Mouse (Mus musculus): ENCODE data around the gene 1700067K01Rik. TPM values are rescaled to one million over a fixed set of nuclear protein-coding genes. Genes with fewer than 3 reads are reported as not detected.
"Not testable (repeated sequence)": the region's sequence is repeated elsewhere in the genome, so short reads cannot be mapped to it uniquely, and the experiment has no call there.

1700067K01Rik gene
- polyA plus RNA-seq, 1 experiment from 2014 or later: 0.93 TPM

DNA sequence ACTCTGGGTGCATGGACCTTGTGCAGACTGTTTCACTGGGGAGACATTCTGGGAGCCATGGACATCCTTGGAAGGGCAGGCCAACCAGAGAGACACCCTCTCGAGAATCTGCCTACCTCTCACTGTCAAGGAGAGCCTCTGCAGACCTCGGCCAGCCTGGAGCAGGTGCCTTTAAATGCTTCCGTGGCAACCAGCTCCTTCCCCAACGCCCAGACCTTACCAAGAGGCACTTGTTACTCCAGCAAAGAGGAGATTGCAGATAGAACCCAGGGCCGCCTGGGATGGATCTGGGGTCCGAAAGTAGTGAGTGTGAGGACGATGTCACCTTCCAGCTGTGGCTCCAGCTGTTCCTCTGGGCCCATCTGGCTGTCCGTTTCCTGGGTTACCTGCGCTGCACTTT is 23.1 kb upstream of the 1700067K01Rik start:
- no peaks in the 10 kb centered on the region for H3K27me3 ChIP-seq (ENCODE audit: control insufficient read depth, insufficient read depth, low read length)
- H3K4me1 ChIP-seq (replicated peaks; ENCODE audit: control insufficient read depth, insufficient read depth, low read length): peaks cover 4% of the 10 kb centered on the region; the same call in 1 of the 2 replicates
- H3K4me3 ChIP-seq (ENCODE audit: low read depth, low read length): no peak overlapping the region
- H3K36me3 ChIP-seq (ENCODE audit: control insufficient read depth, insufficient read depth, low read length): 0 out of 2 replicates have a peak, but pooled peaks cover 3% of the 10 kb centered on the region
- no peaks in the 10 kb centered on the region for H3K9me3 ChIP-seq (ENCODE audit: control insufficient read depth, low read length)
- no peak for DNase-seq (ENCODE audit: low spot score)
- 77% methylated on average over 9 of the region's 9 CpGs for WGBS
- no peak overlapping the region for H3K9ac ChIP-seq (ENCODE audit: low read depth, low read length)
- H3K27ac ChIP-seq (ENCODE audit: low read depth, low read length): no peak overlapping the region
- no peak for ATAC-seq (ENCODE audit: low FRiP score)
- no peak overlapping the region for H3K4me2 ChIP-seq (replicated peaks; ENCODE audit: low read depth, low read length)

DNA sequence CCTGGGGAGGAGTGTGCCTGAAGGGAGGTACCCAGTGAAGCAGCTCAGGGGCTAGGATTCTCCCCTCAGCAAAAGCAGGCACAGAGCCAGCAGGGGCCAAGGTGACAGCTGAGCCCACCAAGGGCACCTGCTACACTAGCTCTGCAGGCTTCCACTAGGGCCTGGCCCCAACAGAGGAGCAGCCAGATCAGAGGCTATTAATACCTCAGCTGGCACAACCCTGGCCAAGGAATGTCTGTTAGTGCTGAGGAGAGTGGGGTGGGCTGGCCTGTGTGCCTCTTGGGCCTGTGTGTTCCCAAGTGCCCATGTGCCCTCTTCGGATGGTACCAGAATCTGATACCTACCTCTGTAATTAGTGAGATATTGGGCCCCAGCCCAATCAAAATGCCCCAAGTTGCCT is 21.1 kb upstream of the 1700067K01Rik start:
- no peak overlapping the region for H3K27ac ChIP-seq (ENCODE audit: low read depth, low read length)
- H3K36me3 ChIP-seq (ENCODE audit: control insufficient read depth, insufficient read depth, low read length): 0 out of 2 replicates have a peak, but pooled peaks cover 6% of the 10 kb centered on the region
- no peaks in the 10 kb centered on the region for H3K4me1 ChIP-seq (replicated peaks; ENCODE audit: control insufficient read depth, insufficient read depth, low read length)
- WGBS: 90% methylated on average over 1 of the region's 1 CpGs
- H3K9ac ChIP-seq (ENCODE audit: low read depth, low read length): no peak overlapping the region
- ATAC-seq (ENCODE audit: low FRiP score) (no peak), DNase-seq (ENCODE audit: low spot score) (no peak)
- no peak overlapping the region for H3K4me2 ChIP-seq (replicated peaks; ENCODE audit: low read depth, low read length)
- H3K4me3 ChIP-seq (ENCODE audit: low read depth, low read length): no peak overlapping the region
- H3K9me3 ChIP-seq (ENCODE audit: control insufficient read depth, low read length): no peaks in the 10 kb centered on the region
- H3K27me3 ChIP-seq (ENCODE audit: control insufficient read depth, insufficient read depth, low read length): no peaks in the 10 kb centered on the region

DNA sequence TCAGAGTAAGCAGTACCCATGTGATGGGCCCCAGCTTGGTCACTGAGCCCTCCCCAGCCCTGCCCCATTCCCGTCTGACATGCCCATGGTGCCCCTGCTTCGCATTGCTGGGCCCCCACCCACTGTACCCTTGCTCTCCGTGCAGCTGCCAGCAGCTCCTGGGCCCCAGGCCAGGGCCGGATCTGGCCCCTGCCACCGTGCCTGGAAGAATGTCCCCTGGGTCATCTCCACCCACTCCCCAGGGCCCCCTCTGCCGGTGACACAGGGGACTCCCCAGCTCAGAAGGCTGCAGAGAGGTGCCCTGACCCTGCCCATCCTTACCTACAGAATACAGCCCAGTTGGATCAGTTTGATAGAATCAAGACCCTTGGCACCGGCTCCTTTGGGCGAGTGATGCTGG is 20.5 kb upstream of the 1700067K01Rik start:
- H3K27me3 ChIP-seq (ENCODE audit: control insufficient read depth, insufficient read depth, low read length): no peaks in the 10 kb centered on the region
- no peak for ATAC-seq (ENCODE audit: low FRiP score)
- DNase-seq (ENCODE audit: low spot score): no peak
- H3K27ac ChIP-seq (ENCODE audit: low read depth, low read length): no peak overlapping the region
- H3K4me1 ChIP-seq (replicated peaks; ENCODE audit: control insufficient read depth, insufficient read depth, low read length): no peaks in the 10 kb centered on the region
- 0 out of 2 replicates have a peak, but pooled peaks cover 9% of the 10 kb centered on the region for H3K36me3 ChIP-seq (ENCODE audit: control insufficient read depth, insufficient read depth, low read length)
- H3K4me2 ChIP-seq (replicated peaks; ENCODE audit: low read depth, low read length): no peak overlapping the region
- WGBS: 87% methylated on average over 8 of the region's 8 CpGs
- H3K4me3 ChIP-seq (ENCODE audit: low read depth, low read length): no peak overlapping the region
- no peaks in the 10 kb centered on the region for H3K9me3 ChIP-seq (ENCODE audit: control insufficient read depth, low read length)
- H3K9ac ChIP-seq (ENCODE audit: low read depth, low read length): no peak overlapping the region

GRCm38 (mm10) chr8:83981533-83981932 is 19.8 kb upstream of the 1700067K01Rik start:
- Histone ChIP-seq H3K9ac (ENCODE audit: low read depth, low read length) (no peak overlapping the region), H3K9me3 (ENCODE audit: control insufficient read depth, low read length) (no peaks in the 10 kb centered on the region), H3K4me3 (ENCODE audit: low read depth, low read length) (no peak overlapping the region), H3K27ac (ENCODE audit: low read depth, low read length) (no peak overlapping the region), H3K36me3 (ENCODE audit: control insufficient read depth, insufficient read depth, low read length) (0 out of 2 replicates have a peak, but pooled peaks cover 9% of the 10 kb centered on the region), H3K4me1 (replicated peaks; ENCODE audit: control insufficient read depth, insufficient read depth, low read length) (no peaks in the 10 kb centered on the region), H3K27me3 (ENCODE audit: control insufficient read depth, insufficient read depth, low read length) (no peaks in the 10 kb centered on the region), H3K4me2 (replicated peaks; ENCODE audit: low read depth, low read length) (no peak overlapping the region)
- WGBS: 95% methylated on average over 7 of the region's 7 CpGs
- DNase-seq (ENCODE audit: low spot score) (no peak), ATAC-seq (ENCODE audit: low FRiP score) (no peak)

DNA sequence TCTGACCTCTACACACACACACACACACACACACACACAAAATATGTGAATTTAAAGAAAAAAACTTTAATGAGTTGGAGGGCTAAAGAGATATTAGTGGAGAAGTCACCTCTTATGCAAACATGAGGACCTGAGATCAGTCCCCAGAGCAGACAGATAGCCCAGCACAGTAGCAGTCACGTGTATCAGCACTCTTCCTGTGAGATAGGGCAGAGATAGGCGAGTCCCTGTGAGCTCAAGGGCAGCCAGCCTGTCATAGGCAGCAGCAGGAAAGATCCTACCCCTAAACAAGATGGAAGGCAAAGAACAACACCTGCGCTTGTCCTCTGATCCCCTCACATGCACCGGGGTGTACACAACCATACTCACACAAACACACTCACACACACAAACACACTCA is 18.9 kb upstream of the 1700067K01Rik start:
- H3K4me3 ChIP-seq (ENCODE audit: low read depth, low read length): no peak overlapping the region
- H3K27me3 ChIP-seq (ENCODE audit: control insufficient read depth, insufficient read depth, low read length): no peaks in the 10 kb centered on the region
- DNase-seq (ENCODE audit: low spot score) (no peak), ATAC-seq (ENCODE audit: low FRiP score) (no peak)
- H3K4me1 ChIP-seq (replicated peaks; ENCODE audit: control insufficient read depth, insufficient read depth, low read length): no peaks in the 10 kb centered on the region
- no peak overlapping the region for H3K4me2 ChIP-seq (replicated peaks; ENCODE audit: low read depth, low read length)
- H3K9me3 ChIP-seq (ENCODE audit: control insufficient read depth, low read length): no peaks in the 10 kb centered on the region
- no peak overlapping the region for H3K9ac ChIP-seq (ENCODE audit: low read depth, low read length)
- H3K27ac ChIP-seq (ENCODE audit: low read depth, low read length): no peak overlapping the region
- H3K36me3 ChIP-seq (ENCODE audit: control insufficient read depth, insufficient read depth, low read length): peaks cover 14% of the 10 kb centered on the region
- 92% methylated on average over 4 of the region's 4 CpGs for WGBS

DNA sequence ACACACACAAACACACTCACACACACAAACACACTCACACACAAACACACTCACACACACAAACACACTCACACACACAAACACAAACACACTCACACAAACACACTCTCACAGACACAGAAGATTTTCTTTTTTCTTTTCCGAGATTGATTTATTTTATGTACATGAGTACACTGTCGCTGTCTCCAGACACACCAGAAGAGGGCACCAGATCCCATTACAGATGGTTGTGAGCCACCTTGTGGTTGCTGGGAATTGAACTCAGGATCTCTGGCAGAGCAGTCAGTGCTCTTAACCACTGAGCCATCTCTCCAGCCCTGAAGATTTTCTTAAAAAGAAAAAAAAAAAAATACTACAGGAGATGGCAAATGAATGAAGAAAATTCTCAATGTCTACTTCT is 18.1 kb upstream of the 1700067K01Rik start:
- not testable (repeated sequence) for DNase-seq (ENCODE audit: low spot score); H3K4me1 ChIP-seq (replicated peaks; ENCODE audit: control insufficient read depth, insufficient read depth, low read length); H3K27me3 ChIP-seq (ENCODE audit: control insufficient read depth, insufficient read depth, low read length); H3K4me3 ChIP-seq (ENCODE audit: low read depth, low read length); H3K4me2 ChIP-seq (replicated peaks; ENCODE audit: low read depth, low read length); H3K27ac ChIP-seq (ENCODE audit: low read depth, low read length); H3K9me3 ChIP-seq (ENCODE audit: control insufficient read depth, low read length); ATAC-seq (ENCODE audit: low FRiP score); H3K9ac ChIP-seq (ENCODE audit: low read depth, low read length)
- peaks cover 16% of the 10 kb centered on the region for H3K36me3 ChIP-seq (ENCODE audit: control insufficient read depth, insufficient read depth, low read length)
- 90% methylated on average over 2 of the region's 2 CpGs for WGBS

DNA sequence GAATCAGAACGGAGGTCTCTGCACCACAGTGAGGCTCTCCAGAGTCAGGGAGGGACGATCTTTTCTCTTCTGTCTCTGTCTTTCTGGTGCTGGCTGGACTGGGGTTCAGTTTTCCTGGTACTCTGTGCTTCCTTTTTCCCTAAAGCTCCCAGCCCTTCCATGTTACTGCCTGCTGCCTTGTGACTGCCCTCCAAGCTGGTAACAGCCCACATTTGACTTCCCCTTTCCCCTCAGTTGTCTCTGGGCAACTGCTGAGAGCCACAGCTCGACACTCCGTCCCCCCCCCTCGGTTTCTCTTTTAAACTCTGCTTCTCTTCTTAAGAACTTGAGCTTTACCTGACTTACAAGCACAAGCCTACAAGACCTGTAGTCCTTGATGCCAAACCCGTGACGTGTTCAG is 12.1 kb upstream of the 1700067K01Rik start:
- ATAC-seq (ENCODE audit: low FRiP score): no peak
- no peaks in the 10 kb centered on the region for H3K4me1 ChIP-seq (replicated peaks; ENCODE audit: control insufficient read depth, insufficient read depth, low read length)
- no peak overlapping the region for H3K9ac ChIP-seq (ENCODE audit: low read depth, low read length)
- H3K4me3 ChIP-seq (ENCODE audit: low read depth, low read length): no peak overlapping the region
- 84% methylated on average over 7 of the region's 7 CpGs for WGBS
- no peak overlapping the region for H3K27ac ChIP-seq (ENCODE audit: low read depth, low read length)
- H3K36me3 ChIP-seq (ENCODE audit: control insufficient read depth, insufficient read depth, low read length): peaks cover 17% of the 10 kb centered on the region
- no peaks in the 10 kb centered on the region for H3K9me3 ChIP-seq (ENCODE audit: control insufficient read depth, low read length)
- no peaks in the 10 kb centered on the region for H3K27me3 ChIP-seq (ENCODE audit: control insufficient read depth, insufficient read depth, low read length)
- DNase-seq (ENCODE audit: low spot score): no peak
- no peak overlapping the region for H3K4me2 ChIP-seq (replicated peaks; ENCODE audit: low read depth, low read length)

GRCm38 (mm10) chr8:83990170-83990569 is 11.1 kb upstream of the 1700067K01Rik start:
- Histone ChIP-seq H3K4me2 (replicated peaks; ENCODE audit: low read depth, low read length) (no peak overlapping the region), H3K4me1 (replicated peaks; ENCODE audit: control insufficient read depth, insufficient read depth, low read length) (no peaks in the 10 kb centered on the region), H3K27ac (ENCODE audit: low read depth, low read length) (no peak overlapping the region), H3K9ac (ENCODE audit: low read depth, low read length) (no peak overlapping the region), H3K27me3 (ENCODE audit: control insufficient read depth, insufficient read depth, low read length) (no peaks in the 10 kb centered on the region), H3K4me3 (ENCODE audit: low read depth, low read length) (no peak overlapping the region), H3K36me3 (ENCODE audit: control insufficient read depth, insufficient read depth, low read length) (peaks cover 17% of the 10 kb centered on the region), H3K9me3 (ENCODE audit: control insufficient read depth, low read length) (no peaks in the 10 kb centered on the region)
- ATAC-seq (ENCODE audit: low FRiP score): no peak
- DNase-seq (ENCODE audit: low spot score): no peak
- 95% methylated on average over 14 of the region's 14 CpGs for WGBS

DNA sequence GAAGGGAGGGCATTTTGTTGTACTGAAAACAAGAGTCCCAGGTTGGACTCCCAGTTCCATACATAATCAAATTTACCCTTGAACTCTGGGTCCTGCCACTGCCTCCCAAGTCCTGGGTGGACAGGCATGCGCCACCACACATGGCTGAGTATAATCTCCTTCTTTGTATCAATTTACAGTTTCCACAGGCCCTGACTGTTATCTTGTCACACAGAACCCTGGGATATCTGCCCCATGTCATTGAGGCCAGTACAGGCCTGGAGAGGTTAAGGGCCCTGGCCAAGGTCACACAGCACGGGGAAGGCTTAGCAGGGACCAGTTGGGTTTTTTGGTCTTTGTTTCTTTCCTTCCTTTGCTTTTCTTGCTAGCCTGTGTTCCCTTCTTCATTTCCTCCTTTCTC is 8.8 kb upstream of the 1700067K01Rik start:
- H3K4me2 ChIP-seq (replicated peaks; ENCODE audit: low read depth, low read length): no peak overlapping the region
- 0 out of 2 replicates have a peak, but pooled peaks cover 9% of the 10 kb centered on the region for H3K36me3 ChIP-seq (ENCODE audit: control insufficient read depth, insufficient read depth, low read length)
- no peaks in the 10 kb centered on the region for H3K27me3 ChIP-seq (ENCODE audit: control insufficient read depth, insufficient read depth, low read length)
- 77% methylated on average over 2 of the region's 2 CpGs for WGBS
- H3K27ac ChIP-seq (ENCODE audit: low read depth, low read length): no peak overlapping the region
- no peak overlapping the region for H3K4me3 ChIP-seq (ENCODE audit: low read depth, low read length)
- H3K9me3 ChIP-seq (ENCODE audit: control insufficient read depth, low read length): no peaks in the 10 kb centered on the region
- ATAC-seq (ENCODE audit: low FRiP score) (no peak), DNase-seq (ENCODE audit: low spot score) (no peak)
- H3K9ac ChIP-seq (ENCODE audit: low read depth, low read length): no peak overlapping the region
- no peaks in the 10 kb centered on the region for H3K4me1 ChIP-seq (replicated peaks; ENCODE audit: control insufficient read depth, insufficient read depth, low read length)

Data from hindbrain, embryonic 11.5 days (tissue).